Mouse (Mus musculus) E14TG2a.4 (cell line): Measurements from ENCODE around the gene Olfr727.

Source experiments
- CTCF ChIP-seq: conservative IDR thresholded peaks from 2 replicates; pipeline ENCODE4 v1.5.1; 2014; ENCODE audit warnings: low read length
- NANOG ChIP-seq: IDR thresholded peaks from 2 replicates; pipeline ENCODE4 v1.6.1; 2014; ENCODE audit warnings: borderline replicate concordance, low read length, mixed read lengths
- POU5F1 ChIP-seq: IDR thresholded peaks from 2 replicates; pipeline ENCODE4 v1.6.1; 2014; ENCODE audit warnings: low read length, borderline replicate concordance

DNA sequence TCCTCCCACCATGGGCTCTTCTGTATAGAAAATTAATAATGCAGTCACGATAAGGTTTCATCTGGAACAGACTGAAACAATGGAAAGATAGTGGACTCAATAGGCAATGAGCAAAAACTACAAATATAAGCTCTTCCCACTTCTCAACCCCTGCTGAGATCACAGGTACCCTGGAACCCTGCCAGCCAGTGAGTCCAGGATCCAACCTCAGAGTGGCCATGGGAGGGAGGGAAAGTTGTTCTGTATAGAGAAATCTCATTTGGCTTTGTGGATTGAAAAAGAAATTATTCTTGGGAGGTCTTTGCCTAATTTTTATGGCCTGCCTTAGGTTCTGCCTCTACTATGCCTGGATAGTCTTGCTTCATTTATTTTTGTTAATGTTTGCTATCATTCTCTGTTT, 32.1 kb upstream of the Olfr727 start, which contains the start of gene Olfr726:
- TF ChIP-seq CTCF: no peak
- TF ChIP-seq NANOG: no peak
- TF ChIP-seq POU5F1: no peak
